Mouse (Mus musculus): ENCODE results near the gene Lrtm2. TPM values are rescaled to one million over a fixed set of nuclear protein-coding genes. Genes with fewer than 3 reads are reported as not detected.
A peak's percentile ranks its signal among the peaks of the same experiment; 100 is the strongest.

Lrtm2 gene
- polyA plus RNA-seq, 1 experiment from 2014 or later: not detected

- H3K4me1 ChIP-seq: peaks cover 60% of the 10 kb centered on the region
These were observed 630 bp downstream of the Lrtm2 start for GRCm38 (mm10) chr6:119329936-119330335.

GRCm38 (mm10) chr6:119329215-119329714 is 1.3 kb downstream of the Lrtm2 start:
- no peak for DNase-seq (ENCODE audit: low spot score)
- Histone ChIP-seq H3K27me3 (ENCODE audit: low read depth, poor library complexity, severe bottlenecking) (peaks cover 88% of the 10 kb centered on the region), H3K9me3 (replicated peaks) (no peaks in the 10 kb centered on the region), H3K4me3 (0 out of 2 replicates have a peak overlapping the region, but pooled peaks have one; percentile 7), H3K36me3 (no peaks in the 10 kb centered on the region), H3K27ac (no peak overlapping the region), H3K4me1 (peaks cover 60% of the 10 kb centered on the region)
- WGBS: 3% methylated on average over 8 of the region's 8 CpGs

More at GRCm38 (mm10) chr6:119329936-119330335, 630 bp downstream of the Lrtm2 start:
- WGBS: 15% methylated on average over 6 of the region's 6 CpGs
- Histone ChIP-seq H3K27me3 (ENCODE audit: low read depth, poor library complexity, severe bottlenecking) (peaks cover 83% of the 10 kb centered on the region), H3K9me3 (replicated peaks) (no peaks in the 10 kb centered on the region), H3K4me3 (peak overlapping the region; percentile 46), H3K27ac (no peak overlapping the region), H3K36me3 (no peaks in the 10 kb centered on the region)
- DNase-seq (ENCODE audit: low spot score): no peak

- Histone ChIP-seq H3K27ac (no peak overlapping the region), H3K4me1 (peaks cover 56% of the 10 kb centered on the region), H3K36me3 (no peaks in the 10 kb centered on the region), H3K9me3 (replicated peaks) (no peaks in the 10 kb centered on the region), H3K4me3 (no peak overlapping the region), H3K27me3 (ENCODE audit: low read depth, poor library complexity, severe bottlenecking) (peaks cover 93% of the 10 kb centered on the region)
- WGBS: 8% methylated on average over 10 of the region's 11 CpGs
- DNase-seq (ENCODE audit: low spot score): no peak
These were observed 1.9 kb downstream of the Lrtm2 start for GRCm38 (mm10) chr6:119328521-119329115.

GRCm38 (mm10) chr6:119326541-119326940 is 4.0 kb downstream of the Lrtm2 start:
- 14% methylated on average over 7 of the region's 7 CpGs for WGBS
- Histone ChIP-seq H3K27me3 (ENCODE audit: low read depth, poor library complexity, severe bottlenecking) (peaks cover 95% of the 10 kb centered on the region), H3K4me3 (no peak overlapping the region), H3K36me3 (no peaks in the 10 kb centered on the region), H3K9me3 (replicated peaks) (no peaks in the 10 kb centered on the region), H3K4me1 (peaks cover 35% of the 10 kb centered on the region), H3K27ac (no peak overlapping the region)
- no peak for DNase-seq (ENCODE audit: low spot score)

- no peak for DNase-seq (ENCODE audit: low spot score)
- WGBS: 81% methylated on average over 6 of the region's 6 CpGs
- Histone ChIP-seq H3K27me3 (ENCODE audit: low read depth, poor library complexity, severe bottlenecking) (peaks cover 89% of the 10 kb centered on the region), H3K9me3 (replicated peaks) (no peaks in the 10 kb centered on the region), H3K27ac (no peak overlapping the region), H3K36me3 (no peaks in the 10 kb centered on the region), H3K4me1 (peaks cover 34% of the 10 kb centered on the region), H3K4me3 (no peak overlapping the region)
These were observed 4.6 kb downstream of the Lrtm2 start for GRCm38 (mm10) chr6:119325978-119326377.

GRCm38 (mm10) chr6:119324776-119325175 is 5.8 kb downstream of the Lrtm2 start:
- Histone ChIP-seq H3K4me1 (peaks cover 26% of the 10 kb centered on the region), H3K36me3 (no peaks in the 10 kb centered on the region), H3K4me3 (no peak overlapping the region), H3K9me3 (replicated peaks) (no peaks in the 10 kb centered on the region), H3K27ac (no peak overlapping the region), H3K27me3 (ENCODE audit: low read depth, poor library complexity, severe bottlenecking) (peaks cover 77% of the 10 kb centered on the region)
- WGBS: 60% methylated on average over 10 of the region's 10 CpGs
- DNase-seq (ENCODE audit: low spot score): no peak

- H3K27ac ChIP-seq: no peak overlapping the region
- no peaks in the 10 kb centered on the region for H3K9me3 ChIP-seq (replicated peaks)
- peaks cover 47% of the 10 kb centered on the region for H3K27me3 ChIP-seq (ENCODE audit: low read depth, poor library complexity, severe bottlenecking)
- peaks cover 15% of the 10 kb centered on the region for H3K4me1 ChIP-seq
- H3K36me3 ChIP-seq: no peaks in the 10 kb centered on the region
- WGBS: 77% methylated on average over 7 of the region's 7 CpGs
- no peak overlapping the region for H3K4me3 ChIP-seq
- no peak for DNase-seq (ENCODE audit: low spot score)
These were observed 8.8 kb downstream of the Lrtm2 start for GRCm38 (mm10) chr6:119321752-119322151.

- H3K27ac ChIP-seq: no peak overlapping the region
- H3K27me3 ChIP-seq (ENCODE audit: low read depth, poor library complexity, severe bottlenecking): peaks cover 34% of the 10 kb centered on the region
- WGBS: 30% methylated on average over 16 of the region's 16 CpGs
- no peaks in the 10 kb centered on the region for H3K36me3 ChIP-seq
- 0 out of 2 replicates have a peak, but pooled peaks cover 5% of the 10 kb centered on the region for H3K4me1 ChIP-seq
- peak; percentile 81 for DNase-seq (ENCODE audit: low spot score)
- no peak overlapping the region for H3K4me3 ChIP-seq
- H3K9me3 ChIP-seq (replicated peaks): no peaks in the 10 kb centered on the region
These were observed 10.1 kb downstream of the Lrtm2 start for GRCm38 (mm10) chr6:119320481-119320880.

GRCm38 (mm10) chr6:119319358-119319757 is 11.2 kb downstream of the Lrtm2 start:
- H3K9me3 ChIP-seq (replicated peaks): no peaks in the 10 kb centered on the region
- WGBS: 85% methylated on average over 2 of the region's 2 CpGs
- DNase-seq (ENCODE audit: low spot score): no peak
- H3K27me3 ChIP-seq (ENCODE audit: low read depth, poor library complexity, severe bottlenecking): peaks cover 23% of the 10 kb centered on the region
- H3K4me3 ChIP-seq: no peak overlapping the region
- 0 out of 2 replicates have a peak, but pooled peaks cover 5% of the 10 kb centered on the region for H3K4me1 ChIP-seq
- no peak overlapping the region for H3K27ac ChIP-seq
- H3K36me3 ChIP-seq: no peaks in the 10 kb centered on the region

GRCm38 (mm10) chr6:119318732-119319131 is 11.8 kb downstream of the Lrtm2 start:
- H3K9me3 ChIP-seq (replicated peaks): no peaks in the 10 kb centered on the region
- H3K27ac ChIP-seq: no peak overlapping the region
- 86% methylated on average over 9 of the region's 9 CpGs for WGBS
- DNase-seq (ENCODE audit: low spot score): no peak
- H3K36me3 ChIP-seq: no peaks in the 10 kb centered on the region
- H3K4me1 ChIP-seq: peaks cover 7% of the 10 kb centered on the region
- peaks cover 17% of the 10 kb centered on the region for H3K27me3 ChIP-seq (ENCODE audit: low read depth, poor library complexity, severe bottlenecking)
- H3K4me3 ChIP-seq: no peak overlapping the region

GRCm38 (mm10) chr6:119314751-119315476 is 15.7 kb downstream of the Lrtm2 start:
- H3K4me1 ChIP-seq: peaks cover 15% of the 10 kb centered on the region
- 37% methylated on average over 7 of the region's 7 CpGs for WGBS
- DNase-seq (ENCODE audit: low spot score): no peak

GRCm38 (mm10) chr6:119313588-119314375 is 16.8 kb downstream of the Lrtm2 start:
- no peaks in the 10 kb centered on the region for H3K9me3 ChIP-seq (replicated peaks)
- no peaks in the 10 kb centered on the region for H3K36me3 ChIP-seq
- peaks cover 15% of the 10 kb centered on the region for H3K4me1 ChIP-seq
- no peak for DNase-seq (ENCODE audit: low spot score)
- WGBS: 58% methylated on average over 14 of the region's 14 CpGs
- no peak overlapping the region for H3K27ac ChIP-seq
- no peak overlapping the region for H3K4me3 ChIP-seq
- H3K27me3 ChIP-seq (ENCODE audit: low read depth, poor library complexity, severe bottlenecking): no peaks in the 10 kb centered on the region; the same call in 1 of the 2 replicates

More at GRCm38 (mm10) chr6:119314751-119315476, 15.7 kb downstream of the Lrtm2 start:
- no peaks in the 10 kb centered on the region for H3K36me3 ChIP-seq
- H3K9me3 ChIP-seq (replicated peaks): no peaks in the 10 kb centered on the region
- no peak overlapping the region for H3K27ac ChIP-seq
- H3K27me3 ChIP-seq (ENCODE audit: low read depth, poor library complexity, severe bottlenecking): no peaks in the 10 kb centered on the region; the same call in 1 of the 2 replicates
- no peak overlapping the region for H3K4me3 ChIP-seq
